Mouse (Mus musculus) kidney, postnatal 0 days (tissue): ENCODE measurements around the gene D430041D05Rik. TPM values are rescaled to one million over a fixed set of nuclear protein-coding genes. Genes with fewer than 3 reads are reported as not detected.
A peak's percentile ranks its signal among the peaks of the same experiment; 100 is the strongest.

Experiments
- ATAC-seq: fragments of 200-750 bp; cut with Nextera tagmentation; replicated peaks from 2 replicates; pipeline ENCODE4 v1.8.0; 2017; ENCODE audit warnings: low read depth, moderate number of reproducible peaks, moderate TSS enrichment, moderate library complexity; ENCODE audit not compliant: low FRiP score
- DNase-seq: peaks from one replicate; pipeline ENCODE4 v3.0.0-alpha.2; 2016; ENCODE audit warnings: low spot score
- H3K27ac ChIP-seq: fragments of 300-500 bp; sonication (generic); 2 replicates; pipeline ENCODE4 v1.5.1; 2014; ENCODE audit warnings: mild to moderate bottlenecking
- H3K27me3 ChIP-seq: fragments of 300-500 bp; sonication (generic); 2 replicates; pipeline ENCODE4 v1.6.1; 2014; ENCODE audit warnings: low read length, mixed read lengths; ENCODE audit not compliant: insufficient read depth
- H3K36me3 ChIP-seq: fragments of 300-500 bp; sonication (generic); 2 replicates; pipeline ENCODE4 v1.6.1; 2014; ENCODE audit warnings: low read length, mixed read lengths; ENCODE audit not compliant: insufficient read depth
- H3K4me1 ChIP-seq: fragments of 300-500 bp; sonication (generic); replicated peaks from 2 replicates; pipeline ENCODE4 v1.6.1; 2014; ENCODE audit warnings: antibody characterized with exemption, low read length, mixed read lengths; ENCODE audit not compliant: insufficient read depth
- H3K4me2 ChIP-seq: fragments of 300-500 bp; sonication (generic); 2 replicates; pipeline ENCODE4 v1.6.1; 2014; ENCODE audit warnings: mild to moderate bottlenecking, low read length, moderate library complexity, mixed read lengths
- H3K4me3 ChIP-seq: fragments of 300-500 bp; sonication (generic); replicated peaks from 2 replicates; pipeline ENCODE4 v1.5.1; 2014; ENCODE audit warnings: low read depth, low read length
- H3K9ac ChIP-seq: fragments of 300-500 bp; sonication (generic); 2 replicates; pipeline ENCODE4 v1.6.1; 2014; ENCODE audit warnings: low read depth, low read length
- H3K9me3 ChIP-seq: fragments of 300-500 bp; sonication (generic); replicated peaks from 2 replicates; pipeline ENCODE4 v1.6.1; 2016; ENCODE audit warnings: low read length, inconsistent platforms, mixed read lengths
- CTCF ChIP-seq: IDR thresholded peaks from 2 replicates; pipeline ENCODE4 v1.5.1; 2016; ENCODE audit warnings: antibody characterized with exemption, low read depth, mild to moderate bottlenecking, moderate library complexity
- WGBS: fragments of 180-500 bp; shearing (Covaris S2); extraction: QIAGEN DNeasy Blood & Tissue Kit; methylation state at CpG from one replicate; pipeline ENCODE4 v1.1.7; 2014; 5-methylcytosine and 5-hydroxymethylcytosine counted together
- polyA plus RNA-seq: library from polyadenylated mRNA; unstranded; fragments of >200 nt; fragmentation: Nextera tagmentation; extraction: Ambion mirVana; gene quantifications from 2 replicates; pipeline ENCODE4 v1.2.1, GENCODE M21; 2015

The D430041D05Rik gene
- polyA plus RNA-seq, 1 experiment from 2014 or later: 0.22 TPM

- Histone ChIP-seq H3K4me1 (no peaks in the 10 kb centered on the region), H3K9me3 (no peaks in the 10 kb centered on the region), H3K4me2 (no peak overlapping the region), H3K9ac (no peak overlapping the region), H3K4me3 (no peak overlapping the region), H3K27me3 (no peaks in the 10 kb centered on the region), H3K36me3 (no peaks in the 10 kb centered on the region), H3K27ac (no peak overlapping the region)
- ATAC-seq (no peak), DNase-seq (no peak)
- no peak for TF ChIP-seq CTCF
- WGBS: 74% methylated on average over 2 of the region's 2 CpGs
Measured at GRCm38 (mm10) chr2:104191723-104192122, 219.1 kb downstream of the D430041D05Rik start.

- Histone ChIP-seq H3K27me3 (no peaks in the 10 kb centered on the region), H3K9me3 (no peaks in the 10 kb centered on the region), H3K4me2 (no peak overlapping the region), H3K4me1 (no peaks in the 10 kb centered on the region), H3K36me3 (no peaks in the 10 kb centered on the region), H3K9ac (no peak overlapping the region), H3K4me3 (no peak overlapping the region), H3K27ac (no peak overlapping the region)
- peak; percentile 14 for DNase-seq
- ATAC-seq: no peak
- WGBS: 65% methylated on average over 2 of the region's 2 CpGs
- no peak for TF ChIP-seq CTCF
Measured at GRCm38 (mm10) chr2:104188859-104189258, 222.0 kb downstream of the D430041D05Rik start.

GRCm38 (mm10) chr2:104187073-104187472 lies 223.7 kb downstream of the D430041D05Rik start:
- H3K9ac ChIP-seq: no peak overlapping the region
- no peaks in the 10 kb centered on the region for H3K27me3 ChIP-seq
- 41% methylated on average over 3 of the region's 3 CpGs for WGBS
- no peaks in the 10 kb centered on the region for H3K4me1 ChIP-seq
- DNase-seq (no peak), ATAC-seq (no peak)
- H3K9me3 ChIP-seq: no peaks in the 10 kb centered on the region
- no peak overlapping the region for H3K27ac ChIP-seq
- H3K4me3 ChIP-seq: no peak overlapping the region
- TF ChIP-seq CTCF: no peak
- H3K4me2 ChIP-seq: no peak overlapping the region
- H3K36me3 ChIP-seq: no peaks in the 10 kb centered on the region

GRCm38 (mm10) chr2:104185616-104186015 lies 225.2 kb downstream of the D430041D05Rik start:
- ATAC-seq (no peak), DNase-seq (no peak)
- H3K4me1 ChIP-seq: no peaks in the 10 kb centered on the region
- H3K36me3 ChIP-seq: no peaks in the 10 kb centered on the region
- no peaks in the 10 kb centered on the region for H3K9me3 ChIP-seq
- no peak overlapping the region for H3K4me3 ChIP-seq
- H3K27ac ChIP-seq: no peak overlapping the region
- 88% methylated on average over 5 of the region's 5 CpGs for whole genome bisulfite sequencing
- TF ChIP-seq CTCF: no peak
- H3K4me2 ChIP-seq: no peak overlapping the region
- H3K27me3 ChIP-seq: no peaks in the 10 kb centered on the region
- H3K9ac ChIP-seq: no peak overlapping the region

- no peak for ATAC-seq
- H3K4me3 ChIP-seq: no peak overlapping the region
- H3K36me3 ChIP-seq: no peaks in the 10 kb centered on the region
- no peak for TF ChIP-seq CTCF
- H3K4me1 ChIP-seq: no peaks in the 10 kb centered on the region
- DNase-seq: no peak
- no peak overlapping the region for H3K4me2 ChIP-seq
- no peak overlapping the region for H3K9ac ChIP-seq
- 41% methylated on average over 4 of the region's 4 CpGs for WGBS
- no peaks in the 10 kb centered on the region for H3K27me3 ChIP-seq
- H3K27ac ChIP-seq: no peak overlapping the region
- H3K9me3 ChIP-seq: no peaks in the 10 kb centered on the region
Measured at GRCm38 (mm10) chr2:104184296-104184695, 226.5 kb downstream of the D430041D05Rik start.

GRCm38 (mm10) chr2:104183246-104183845 lies 227.5 kb downstream of the D430041D05Rik start:
- TF ChIP-seq CTCF: no peak
- no peaks in the 10 kb centered on the region for H3K36me3 ChIP-seq
- no peak overlapping the region for H3K4me2 ChIP-seq
- H3K4me1 ChIP-seq: no peaks in the 10 kb centered on the region
- no peak overlapping the region for H3K4me3 ChIP-seq
- no peak overlapping the region for H3K9ac ChIP-seq
- DNase-seq (no peak), ATAC-seq (no peak)
- no peaks in the 10 kb centered on the region for H3K9me3 ChIP-seq
- 75% methylated on average over 5 of the region's 5 CpGs for WGBS
- no peaks in the 10 kb centered on the region for H3K27me3 ChIP-seq
- no peak overlapping the region for H3K27ac ChIP-seq

- DNase-seq (no peak), ATAC-seq (no peak)
- Histone ChIP-seq H3K9ac (no peak overlapping the region), H3K4me2 (no peak overlapping the region), H3K4me1 (no peaks in the 10 kb centered on the region), H3K4me3 (no peak overlapping the region), H3K9me3 (no peaks in the 10 kb centered on the region), H3K27ac (no peak overlapping the region), H3K27me3 (no peaks in the 10 kb centered on the region), H3K36me3 (no peaks in the 10 kb centered on the region)
- 84% methylated on average over 8 of the region's 8 CpGs for WGBS
- no peak for TF ChIP-seq CTCF
Measured at GRCm38 (mm10) chr2:104179636-104180035, 231.2 kb downstream of the D430041D05Rik start.
